Mouse (Mus musculus) CH12.LX (cell line): ENCODE data around the gene Mboat1. TPM values are rescaled to one million over a fixed set of nuclear protein-coding genes. Genes with fewer than 3 reads are reported as not detected.

Experiments
- DNase-seq: peaks from one replicate; pipeline ENCODE4 v3.0.0-alpha.2; 2013; ENCODE audit errors: extremely low read depth
- H3K27ac ChIP-seq: 2 replicates; pipeline ENCODE4 v1.5.1; 2012; ENCODE audit warnings: low read depth, mild to moderate bottlenecking, control low read depth, moderate library complexity; ENCODE audit not compliant: insufficient read depth
- H3K27me3 ChIP-seq: replicated peaks from 2 replicates; pipeline ENCODE3; 2012; ENCODE audit warnings: inconsistent platforms
- H3K36me3 ChIP-seq, 2 experiments: replicated peaks in 1 of 2; 2 replicates each; pipeline versions ENCODE3 to v1.6.1; 2012; ENCODE audit warnings: inconsistent platforms in 1 of 2, low read length in 1 of 2, mild to moderate bottlenecking in 1 of 2, mixed read lengths in 1 of 2, moderate library complexity in 1 of 2; ENCODE audit not compliant: control insufficient read depth in 1 of 2, insufficient read depth in 1 of 2
- H3K4me1 ChIP-seq, 2 experiments: 2 replicates each; pipeline ENCODE4 v1.6.1; 2012; ENCODE audit warnings: inconsistent platforms in 1 of 2, moderate library complexity in 1 of 2; ENCODE audit not compliant: insufficient read depth in 2 of 2, control insufficient read depth in 1 of 2
- H3K4me2 ChIP-seq: 2 replicates; pipeline ENCODE4 v1.6.1; 2012; ENCODE audit warnings: low read depth, mild to moderate bottlenecking, control low read depth; ENCODE audit not compliant: poor library complexity, insufficient read depth, severe bottlenecking
- H3K4me3 ChIP-seq, 3 experiments: fragments of 150-350 bp in 1 of 3; sonication (generic) in 1 of 3; replicated peaks in 1 of 3; 2 replicates each; pipeline versions ENCODE3 to v1.5.1; 2011 to 2012; ENCODE audit warnings: low read depth in 2 of 3, low read length in 2 of 3, mild to moderate bottlenecking in 2 of 3, moderate library complexity in 2 of 3, control low read depth in 1 of 3, improper control_type of control experiment in 1 of 3, inconsistent platforms in 1 of 3, mixed read lengths in 1 of 3; ENCODE audit not compliant: poor library complexity in 1 of 3
- H3K79me2 ChIP-seq: replicated peaks from 2 replicates; pipeline ENCODE4 v1.6.1; 2012; ENCODE audit warnings: mild to moderate bottlenecking, moderate library complexity; ENCODE audit not compliant: control insufficient read depth, poor library complexity, insufficient read depth, severe bottlenecking; ENCODE audit errors: extremely low read depth
- H3K9ac ChIP-seq: 2 replicates; pipeline ENCODE4 v1.6.1; 2012; ENCODE audit warnings: low read depth, mild to moderate bottlenecking, control low read depth, moderate library complexity; ENCODE audit not compliant: insufficient read depth
- H3K9me3 ChIP-seq: replicated peaks from 2 replicates; pipeline ENCODE3; 2012; ENCODE audit warnings: low read length, inconsistent platforms, mixed read lengths
- CHD1 ChIP-seq: IDR thresholded peaks from 2 replicates; pipeline ENCODE4 v1.6.1; 2012; ENCODE audit warnings: low read depth, low read length, improper control_type of control experiment, inconsistent platforms
- CTCF ChIP-seq, 2 experiments: IDR thresholded peaks in 1 of 2; conservative IDR thresholded peaks in 1 of 2; 2 replicates each; pipeline ENCODE4 v1.5.1; 2011 to 2012; ENCODE audit warnings: low read depth in 2 of 2, low read length in 2 of 2, improper control_type of control experiment in 1 of 2, inconsistent platforms in 1 of 2, mild to moderate bottlenecking in 1 of 2, moderate library complexity in 1 of 2
- ETS1 ChIP-seq: conservative IDR thresholded peaks from 2 replicates; pipeline ENCODE4 v1.6.1; 2012; ENCODE audit warnings: low read depth, mild to moderate bottlenecking, inconsistent platforms, low read length, improper control_type of control experiment, moderate library complexity
- HCFC1 ChIP-seq: IDR thresholded peaks from 2 replicates; pipeline ENCODE4 v1.6.1; 2012; ENCODE audit warnings: low read depth, mild to moderate bottlenecking, inconsistent platforms, low read length, improper control_type of control experiment
- IRF4 ChIP-seq: IDR thresholded peaks from 2 replicates; pipeline ENCODE4 v1.6.1; 2014; ENCODE audit warnings: low read depth, mild to moderate bottlenecking, inconsistent platforms, low read length, improper control_type of control experiment
- JUND ChIP-seq: conservative IDR thresholded peaks from 2 replicates; pipeline ENCODE4 v1.6.1; 2011; ENCODE audit warnings: low read depth, low read length, improper control_type of control experiment
- KAT2A ChIP-seq: IDR thresholded peaks from 2 replicates; pipeline ENCODE4 v1.6.1; 2012; ENCODE audit warnings: low read length, improper control_type of control experiment, inconsistent platforms; ENCODE audit not compliant: insufficient replicate concordance
- MYC ChIP-seq: IDR thresholded peaks from 2 replicates; pipeline ENCODE4 v1.6.1; 2011; ENCODE audit warnings: low read depth, mild to moderate bottlenecking, improper control_type of control experiment, low read length
- PAX5 ChIP-seq: IDR thresholded peaks from 2 replicates; pipeline ENCODE4 v1.6.1; 2012; ENCODE audit warnings: low read length, inconsistent platforms, mixed read lengths
- POLR2AphosphoS2 ChIP-seq: IDR thresholded peaks from 2 replicates; pipeline ENCODE4 v1.6.1; 2011; ENCODE audit warnings: low read depth, low read length, improper control_type of control experiment
- SIN3A ChIP-seq: IDR thresholded peaks from 2 replicates; pipeline ENCODE4 v1.6.1; 2012; ENCODE audit warnings: low read length, improper control_type of control experiment, inconsistent platforms
- SMC3 ChIP-seq: IDR thresholded peaks from 2 replicates; pipeline ENCODE4 v1.6.1; 2011; ENCODE audit warnings: low read depth, low read length, improper control_type of control experiment
- TCF12 ChIP-seq: IDR thresholded peaks from 2 replicates; pipeline ENCODE4 v1.6.1; 2014; ENCODE audit warnings: low read depth, mild to moderate bottlenecking, inconsistent platforms, low read length, improper control_type of control experiment
- USF1 ChIP-seq: IDR thresholded peaks from 2 replicates; pipeline ENCODE4 v1.6.1; 2014; ENCODE audit warnings: low read depth, mild to moderate bottlenecking, inconsistent platforms, low read length, improper control_type of control experiment
- USF2 ChIP-seq: conservative IDR thresholded peaks from 2 replicates; pipeline ENCODE4 v1.6.1; 2011; ENCODE audit warnings: low read depth, low read length, improper control_type of control experiment
- ZC3H11A ChIP-seq: IDR thresholded peaks from 2 replicates; pipeline ENCODE4 v1.6.1; 2012; ENCODE audit warnings: low read depth, mild to moderate bottlenecking, inconsistent platforms, low read length, improper control_type of control experiment
- ZNF384 ChIP-seq: IDR thresholded peaks from 2 replicates; pipeline ENCODE4 v1.6.1; 2012; ENCODE audit warnings: low read depth, low read length, improper control_type of control experiment, inconsistent platforms
- dilution Hi-C: fragments of 300-500 bp; cut with MboI; formaldehyde crosslinking; loops from 2 replicates; pipeline ENCODE4 v1.14.3; 2020; ENCODE audit warnings: low sequenced_read_pairs; ENCODE audit not compliant: extremely low pct_unique_long_range_greater_than_20kb, extremely low pct_ligation_motif_present
- in situ Hi-C: fragments of 300-500 bp; cut with MboI; formaldehyde crosslinking; loops from 3 replicates; pipeline ENCODE4 v1.14.3; 2019; ENCODE audit warnings: low sequenced_read_pairs, low pct_ligation_motif_present, low pct_unique_long_range_greater_than_20kb, mixed read lengths
- polyA plus RNA-seq: library from polyadenylated mRNA; unstranded; fragments of >175 nt; gene quantifications from 2 replicates; pipeline ENCODE4 v1.2.1, GENCODE M21; 2012; ENCODE audit warnings: low read depth; ENCODE audit not compliant: insufficient read length
- total RNA-seq, 2 experiments: library from RNA; depleted of rRNA; stranded (reverse); fragments of 300-350 nt in 1 of 2; fragments of >200 nt in 1 of 2; gene quantifications; 2 replicates each; pipeline ENCODE4 v1.2.3; 2012 to 2014

The Mboat1 gene
- total and polyA plus RNA-seq, 3 experiments = 0.53 to 3.3 (median 0.63) TPM

DNA sequence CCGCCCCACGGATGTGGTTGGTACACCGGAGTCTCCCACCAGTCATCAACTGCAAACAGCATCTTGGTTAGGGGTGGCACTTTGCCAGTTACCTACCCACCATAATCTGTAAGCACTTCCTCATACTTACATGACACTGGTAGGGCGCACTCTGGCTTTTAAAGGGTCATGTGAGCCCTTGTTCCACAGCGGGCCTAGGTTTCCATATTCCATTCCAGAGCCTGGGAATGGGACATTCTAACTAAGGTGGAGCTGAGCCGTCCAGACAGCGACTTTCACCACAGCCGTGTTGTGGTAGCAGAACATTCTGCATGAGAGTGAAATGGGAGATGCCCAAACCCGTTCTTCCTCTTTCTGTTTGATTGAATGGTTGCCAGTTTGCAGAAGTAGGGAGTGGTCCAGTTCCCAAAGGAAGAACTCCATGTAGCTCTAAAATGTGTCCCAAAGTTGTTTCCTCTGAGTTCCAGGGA, 61.8 kb downstream of the Mboat1 start:
- Histone ChIP-seq H3K36me3 (no peaks in the 10 kb centered on the region), H3K27me3 (no peaks in the 10 kb centered on the region), H3K4me3 (no peak overlapping the region), H3K4me1 (peaks cover 5 to 25% of the 10 kb centered on the region in 2 experiments; a peak in 3 of 4 replicates), H3K9me3 (no peaks in the 10 kb centered on the region), H3K4me2 (no peak overlapping the region), H3K9ac (no peak overlapping the region), H3K79me2 (no peaks in the 10 kb centered on the region), H3K27ac (no peak overlapping the region)
- dilution Hi-C loops = no loop called here
- peak; percentile 16 for DNase-seq
- in situ Hi-C loops = no loop called here
- peak; percentile 11; the same call in 1 of the 2 replicates for TF ChIP-seq IRF4
- TF ChIP-seq USF2 = no peak

DNA sequence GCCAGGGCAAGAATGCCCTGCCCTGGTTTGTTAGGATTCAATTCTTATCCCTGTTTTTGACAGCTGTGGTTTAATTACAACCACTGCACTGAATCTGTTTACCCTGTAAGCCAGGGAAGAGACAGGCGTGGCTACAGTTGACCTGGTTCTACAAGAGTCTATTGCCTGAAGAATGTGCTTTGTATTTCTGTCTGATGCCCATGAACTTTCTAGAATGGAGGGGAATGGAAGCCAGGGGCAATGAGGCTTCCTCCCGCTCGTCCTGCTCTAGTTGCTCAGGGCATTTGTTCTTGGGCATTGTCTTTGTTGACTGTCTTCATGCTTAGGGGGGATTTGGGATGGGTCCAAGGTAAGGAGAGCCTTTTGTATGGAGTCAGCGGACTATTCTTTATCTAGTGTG, 63.5 kb downstream of the Mboat1 start:
- Histone ChIP-seq H3K36me3 (no peaks in the 10 kb centered on the region), H3K27me3 (no peaks in the 10 kb centered on the region), H3K79me2 (no peaks in the 10 kb centered on the region), H3K9me3 (no peaks in the 10 kb centered on the region), H3K27ac (no peak overlapping the region), H3K4me1 (peaks cover 5 to 23% of the 10 kb centered on the region in 2 experiments; a peak in 3 of 4 replicates), H3K4me2 (no peak overlapping the region), H3K9ac (no peak overlapping the region), H3K4me3 (no peak overlapping the region)
- no peak for DNase-seq
- in situ Hi-C loops (no loop called here), dilution Hi-C loops (no loop called here)
- TF ChIP-seq CTCF (conservative IDR thresholded peaks at IDR 0.05 in 1 of 2, IDR thresholded peaks at IDR 0.05 in 1 of 2; ENCODE audit: low read depth in 2 of 2, low read length in 2 of 2) (no peak), ZNF384 (no peak)

DNA sequence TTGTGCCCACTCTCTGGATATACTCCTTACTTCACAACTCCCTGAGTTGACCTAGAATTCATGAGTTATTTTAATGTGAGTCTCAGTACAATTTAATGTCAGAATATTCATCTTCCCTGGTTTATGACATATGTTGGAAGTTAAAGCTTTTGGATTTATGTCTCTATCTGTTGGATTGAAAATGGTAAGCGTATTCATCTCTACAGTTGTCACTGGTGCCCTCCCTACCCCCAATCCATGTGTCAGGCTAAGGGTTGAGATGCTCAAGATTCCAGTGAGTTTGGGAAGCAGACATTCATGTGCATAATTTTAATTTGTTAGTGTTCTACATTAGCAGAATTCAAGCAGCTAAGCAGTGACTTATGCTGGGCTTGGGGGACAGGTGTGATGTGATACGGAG, 64.4 kb downstream of the Mboat1 start:
- Histone ChIP-seq H3K4me1 (peaks cover 5 to 23% of the 10 kb centered on the region in 2 experiments; a peak in 3 of 4 replicates), H3K9ac (no peak overlapping the region), H3K36me3 (no peaks in the 10 kb centered on the region), H3K27me3 (no peaks in the 10 kb centered on the region), H3K9me3 (no peaks in the 10 kb centered on the region), H3K27ac (no peak overlapping the region), H3K4me3 (no peak overlapping the region), H3K79me2 (no peaks in the 10 kb centered on the region), H3K4me2 (no peak overlapping the region)
- no peak for TF ChIP-seq PAX5
- no peak for TF ChIP-seq SIN3A
- TF ChIP-seq CHD1 = no peak
- TF ChIP-seq ZNF384 = no peak
- no peak for TF ChIP-seq USF2
- no peak for TF ChIP-seq POLR2AphosphoS2
- TF ChIP-seq SMC3 = no peak
- no peak for TF ChIP-seq JUND
- TF ChIP-seq USF1 = no peak
- no peak for TF ChIP-seq ETS1
- no peak for TF ChIP-seq MYC
- TF ChIP-seq HCFC1 = no peak
- TF ChIP-seq ZC3H11A = no peak
- no peak for TF ChIP-seq KAT2A
- TF ChIP-seq TCF12 = no peak
- in situ Hi-C loops = no loop called here
- dilution Hi-C loops = no loop called here
- DNase-seq = no peak
